Mouse (Mus musculus): ENCODE measurements around the gene Gga1. TPM values are rescaled to one million over a fixed set of nuclear protein-coding genes. Genes with fewer than 3 reads are reported as not detected.

Gga1 gene
- polyA plus RNA-seq, 1 experiment from 2014 or later = 63.1 TPM

DNA sequence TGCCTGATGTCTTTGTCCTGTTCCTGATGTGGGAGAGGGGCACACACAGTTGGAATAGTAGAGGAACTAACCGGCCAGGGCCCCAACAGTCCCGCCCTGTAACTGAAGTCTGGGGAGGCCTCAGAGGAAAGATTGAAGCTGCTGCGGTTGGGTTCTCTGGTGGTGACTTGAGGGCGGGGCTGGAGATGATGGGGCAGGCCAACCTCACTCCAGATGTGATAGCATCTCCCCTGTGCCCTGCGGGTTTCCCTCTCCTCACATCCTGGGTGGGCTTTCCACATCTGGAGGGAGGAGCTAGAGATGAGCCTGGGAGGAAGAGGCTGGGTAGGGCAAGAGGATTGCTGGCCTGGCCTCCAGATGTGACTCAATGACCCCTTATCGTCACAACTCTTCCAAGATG, 46.6 kb downstream of the Gga1 start:
- Histone ChIP-seq H3K4me2 (ENCODE audit: low read depth, low read length) (no peak overlapping the region), H3K27ac (ENCODE audit: low read length) (no peak overlapping the region), H3K9ac (ENCODE audit: low read length) (no peak overlapping the region), H3K4me1 (replicated peaks; ENCODE audit: control insufficient read depth, insufficient read depth, low read length) (peaks cover 33% of the 10 kb centered on the region), H3K27me3 (ENCODE audit: control insufficient read depth, insufficient read depth, low read depth, low read length) (no peaks in the 10 kb centered on the region), H3K4me3 (ENCODE audit: low read length) (no peak overlapping the region), H3K36me3 (ENCODE audit: control insufficient read depth, insufficient read depth, low read length) (peaks cover 7% of the 10 kb centered on the region; the same call in 1 of the 2 replicates), H3K9me3 (ENCODE audit: control insufficient read depth, low read length) (no peaks in the 10 kb centered on the region)
- no peak for ATAC-seq (ENCODE audit: low read depth)
- WGBS = 69% methylated on average over 6 of the region's 6 CpGs

- WGBS = 21% methylated on average over 8 of the region's 8 CpGs
- peak overlapping the region; percentile 59 for H3K9ac ChIP-seq (ENCODE audit: low read length)
Observed at GRCm38 (mm10) chr15:78925129-78925528, 48.1 kb downstream of the Gga1 start.

GRCm38 (mm10) chr15:78926021-78926919, 49.3 kb downstream of the Gga1 start, which contains the start of gene Lgals1:
Lgals1 (plus strand) TSS chr15:78926725.
- WGBS = 7% methylated on average over 20 of the region's 20 CpGs
- no peaks in the 10 kb centered on the region for H3K27me3 ChIP-seq (ENCODE audit: control insufficient read depth, insufficient read depth, low read depth, low read length)
- H3K4me2 ChIP-seq (ENCODE audit: low read depth, low read length) = peak within 1 kb of the TSS; percentile 69
- H3K4me1 ChIP-seq (replicated peaks; ENCODE audit: control insufficient read depth, insufficient read depth, low read length) = peaks cover 34% of the 10 kb centered on the region
- H3K9ac ChIP-seq (ENCODE audit: low read length) = peak within 1 kb of the TSS; percentile 70
- peak within 1 kb of the TSS; percentile 55 for H3K4me3 ChIP-seq (ENCODE audit: low read length)
- H3K27ac ChIP-seq (ENCODE audit: low read length) = peak within 1 kb of the TSS; percentile 97
- peak; percentile 85 for ATAC-seq (ENCODE audit: low read depth)
- H3K36me3 ChIP-seq (ENCODE audit: control insufficient read depth, insufficient read depth, low read length) = no peaks in the 10 kb centered on the region; the same call in 1 of the 2 replicates
- no peaks in the 10 kb centered on the region for H3K9me3 ChIP-seq (ENCODE audit: control insufficient read depth, low read length)

More at GRCm38 (mm10) chr15:78925129-78925528, 48.1 kb downstream of the Gga1 start:
- H3K4me2 ChIP-seq (ENCODE audit: low read depth, low read length) = no peak overlapping the region
- H3K9me3 ChIP-seq (ENCODE audit: control insufficient read depth, low read length) = no peaks in the 10 kb centered on the region
- no peaks in the 10 kb centered on the region; the same call in 1 of the 2 replicates for H3K36me3 ChIP-seq (ENCODE audit: control insufficient read depth, insufficient read depth, low read length)
- ATAC-seq (ENCODE audit: low read depth) = no peak
- H3K27me3 ChIP-seq (ENCODE audit: control insufficient read depth, insufficient read depth, low read depth, low read length) = no peaks in the 10 kb centered on the region
- H3K4me1 ChIP-seq (replicated peaks; ENCODE audit: control insufficient read depth, insufficient read depth, low read length) = peaks cover 34% of the 10 kb centered on the region
- no peak overlapping the region for H3K4me3 ChIP-seq (ENCODE audit: low read length)
- peak overlapping the region; percentile 97 for H3K27ac ChIP-seq (ENCODE audit: low read length)

- peak overlapping the region; percentile 55 for H3K4me3 ChIP-seq (ENCODE audit: low read length)
- H3K36me3 ChIP-seq (ENCODE audit: control insufficient read depth, insufficient read depth, low read length) = no peaks in the 10 kb centered on the region; the same call in 1 of the 2 replicates
- WGBS = 18% methylated on average over 15 of the region's 15 CpGs
- ATAC-seq (ENCODE audit: low read depth) = peak; percentile 7; the same call in 1 of the 2 replicates
- H3K4me2 ChIP-seq (ENCODE audit: low read depth, low read length) = peak overlapping the region; percentile 69
- no peaks in the 10 kb centered on the region for H3K9me3 ChIP-seq (ENCODE audit: control insufficient read depth, low read length)
- H3K9ac ChIP-seq (ENCODE audit: low read length) = peak overlapping the region; percentile 70
- H3K27me3 ChIP-seq (ENCODE audit: control insufficient read depth, insufficient read depth, low read depth, low read length) = no peaks in the 10 kb centered on the region
- H3K4me1 ChIP-seq (replicated peaks; ENCODE audit: control insufficient read depth, insufficient read depth, low read length) = peaks cover 34% of the 10 kb centered on the region
- H3K27ac ChIP-seq (ENCODE audit: low read length) = peak overlapping the region; percentile 97
Observed at GRCm38 (mm10) chr15:78927021-78927787, 50.2 kb downstream of the Gga1 start.

DNA sequence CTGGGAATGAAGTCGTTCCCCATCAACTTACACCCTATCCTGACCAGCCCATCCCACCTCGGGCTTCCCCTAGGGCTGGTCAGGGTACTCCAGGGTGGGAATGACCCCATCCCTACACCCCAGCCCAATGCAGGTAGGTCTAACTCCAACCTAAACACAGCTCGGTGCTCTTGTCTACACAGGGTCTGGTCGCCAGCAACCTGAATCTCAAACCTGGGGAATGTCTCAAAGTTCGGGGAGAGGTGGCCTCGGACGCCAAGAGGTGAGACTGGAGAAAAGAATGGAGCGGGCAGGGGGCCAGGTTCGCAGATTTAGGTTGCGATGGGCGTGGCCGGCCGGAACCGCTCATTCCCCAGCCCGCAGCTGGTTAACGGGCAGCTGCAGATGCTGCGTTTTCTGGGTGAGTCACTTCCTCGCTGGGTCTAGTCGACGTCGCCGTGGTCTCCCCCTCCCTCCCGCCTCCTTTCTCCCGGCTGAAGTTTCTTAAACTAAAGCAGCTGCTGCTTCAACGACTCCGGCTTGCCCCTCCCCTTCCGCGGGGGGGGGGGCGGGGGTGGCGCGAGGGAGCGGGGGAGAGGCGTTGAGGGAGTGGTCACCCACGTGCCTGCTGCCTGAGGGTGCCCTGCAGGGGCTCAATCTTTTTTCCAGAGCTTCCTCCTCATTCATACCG, 50.9 kb downstream of the Gga1 start:
- WGBS = under 1% methylated on average over 30 of the region's 35 CpGs
- Histone ChIP-seq H3K9ac (ENCODE audit: low read length) (peak overlapping the region; percentile 70), H3K9me3 (ENCODE audit: control insufficient read depth, low read length) (no peaks in the 10 kb centered on the region), H3K36me3 (ENCODE audit: control insufficient read depth, insufficient read depth, low read length) (no peaks in the 10 kb centered on the region; the same call in 1 of the 2 replicates), H3K27ac (ENCODE audit: low read length) (peak overlapping the region; percentile 97), H3K4me3 (ENCODE audit: low read length) (peak overlapping the region; percentile 55), H3K4me2 (ENCODE audit: low read depth, low read length) (peak overlapping the region; percentile 69), H3K4me1 (replicated peaks; ENCODE audit: control insufficient read depth, insufficient read depth, low read length) (peaks cover 34% of the 10 kb centered on the region), H3K27me3 (ENCODE audit: control insufficient read depth, insufficient read depth, low read depth, low read length) (no peaks in the 10 kb centered on the region)
- ATAC-seq (ENCODE audit: low read depth) = peak; percentile 63

DNA sequence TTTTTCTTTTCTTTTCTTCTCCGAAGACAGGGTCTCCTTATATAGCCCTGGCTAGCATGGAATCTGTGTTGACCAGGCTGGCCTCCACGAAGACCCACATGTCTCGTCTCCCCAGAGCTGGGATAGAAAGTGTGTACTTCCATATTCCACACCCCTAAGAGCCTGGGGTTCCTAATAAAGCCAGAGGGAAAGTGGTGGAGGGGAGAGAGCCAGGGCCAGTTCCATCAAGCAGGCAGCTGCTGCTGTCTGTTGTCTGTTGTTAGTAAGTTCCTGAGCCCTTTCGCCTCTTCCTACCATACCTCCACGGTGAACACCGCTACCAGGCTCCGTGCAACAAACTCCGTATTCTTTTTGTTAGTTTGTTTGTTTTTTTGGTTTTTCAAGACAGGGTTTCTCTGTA, 51.5 kb downstream of the Gga1 start:
- no peaks in the 10 kb centered on the region for H3K27me3 ChIP-seq (ENCODE audit: control insufficient read depth, insufficient read depth, low read depth, low read length)
- H3K27ac ChIP-seq (ENCODE audit: low read length) = peak overlapping the region; percentile 97
- 53% methylated on average over 7 of the region's 8 CpGs for WGBS
- H3K4me3 ChIP-seq (ENCODE audit: low read length) = peak overlapping the region; percentile 55
- peak overlapping the region; percentile 70; the same call in 1 of the 2 replicates for H3K9ac ChIP-seq (ENCODE audit: low read length)
- peak overlapping the region; percentile 69 for H3K4me2 ChIP-seq (ENCODE audit: low read depth, low read length)
- ATAC-seq (ENCODE audit: low read depth) = no peak
- H3K4me1 ChIP-seq (replicated peaks; ENCODE audit: control insufficient read depth, insufficient read depth, low read length) = peaks cover 34% of the 10 kb centered on the region
- H3K9me3 ChIP-seq (ENCODE audit: control insufficient read depth, low read length) = no peaks in the 10 kb centered on the region
- no peaks in the 10 kb centered on the region; the same call in 1 of the 2 replicates for H3K36me3 ChIP-seq (ENCODE audit: control insufficient read depth, insufficient read depth, low read length)

DNA sequence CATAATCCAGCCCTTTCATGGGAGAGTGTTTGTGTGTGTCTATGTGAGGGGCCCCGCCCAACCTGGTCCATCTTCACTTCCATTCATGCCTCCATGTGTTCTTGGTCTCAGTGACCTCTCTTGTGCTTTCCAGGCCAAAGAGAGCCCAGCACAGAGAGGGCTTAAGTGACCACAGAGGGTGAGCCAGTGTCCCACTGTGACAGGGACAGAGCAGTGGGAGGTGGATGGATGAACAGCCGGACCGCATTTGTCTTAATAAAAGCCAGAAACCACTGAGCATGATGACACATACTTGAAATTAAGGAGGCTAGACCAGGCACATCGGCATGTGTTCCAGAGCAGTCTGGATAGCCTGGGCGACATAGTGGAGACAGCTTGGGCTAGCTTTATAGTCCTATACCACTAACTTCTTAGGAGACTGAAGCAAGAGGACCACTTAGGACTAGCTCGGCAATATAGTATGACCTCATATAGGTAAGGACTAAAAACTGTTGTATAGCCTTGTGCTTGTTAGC, 53.3 kb downstream of the Gga1 start:
- Histone ChIP-seq H3K4me2 (ENCODE audit: low read depth, low read length) (no peak overlapping the region), H3K27ac (ENCODE audit: low read length) (no peak overlapping the region), H3K4me3 (ENCODE audit: low read length) (no peak overlapping the region), H3K4me1 (replicated peaks; ENCODE audit: control insufficient read depth, insufficient read depth, low read length) (peaks cover 29% of the 10 kb centered on the region), H3K36me3 (ENCODE audit: control insufficient read depth, insufficient read depth, low read length) (no peaks in the 10 kb centered on the region; the same call in 1 of the 2 replicates), H3K27me3 (ENCODE audit: control insufficient read depth, insufficient read depth, low read depth, low read length) (no peaks in the 10 kb centered on the region), H3K9ac (ENCODE audit: low read length) (no peak overlapping the region), H3K9me3 (ENCODE audit: control insufficient read depth, low read length) (no peaks in the 10 kb centered on the region)
- no peak for ATAC-seq (ENCODE audit: low read depth)
- 93% methylated on average over 6 of the region's 6 CpGs for WGBS

- Histone ChIP-seq H3K27ac (ENCODE audit: low read length) (no peak overlapping the region), H3K4me2 (ENCODE audit: low read depth, low read length) (no peak overlapping the region), H3K27me3 (ENCODE audit: control insufficient read depth, insufficient read depth, low read depth, low read length) (no peaks in the 10 kb centered on the region), H3K4me1 (replicated peaks; ENCODE audit: control insufficient read depth, insufficient read depth, low read length) (peaks cover 29% of the 10 kb centered on the region), H3K4me3 (ENCODE audit: low read length) (no peak overlapping the region), H3K9ac (ENCODE audit: low read length) (no peak overlapping the region), H3K9me3 (ENCODE audit: control insufficient read depth, low read length) (no peaks in the 10 kb centered on the region), H3K36me3 (ENCODE audit: control insufficient read depth, insufficient read depth, low read length) (no peaks in the 10 kb centered on the region; the same call in 1 of the 2 replicates)
- 82% methylated on average over 7 of the region's 7 CpGs for WGBS
- no peak for ATAC-seq (ENCODE audit: low read depth)
Observed at GRCm38 (mm10) chr15:78930801-78931426, 53.9 kb downstream of the Gga1 start.
